Mouse (Mus musculus) forebrain, embryonic 11.5 days (tissue): ENCODE data around the gene Tctn3. TPM values are rescaled to one million over a fixed set of nuclear protein-coding genes. Genes with fewer than 3 reads are reported as not detected.

Experiments used
- ATAC-seq: fragments of 200-750 bp; cut with Nextera tagmentation; replicated peaks from 2 replicates; pipeline ENCODE4 v1.8.0; 2017; ENCODE audit warnings: moderate TSS enrichment; ENCODE audit not compliant: low FRiP score
- DNase-seq: peaks from one replicate; pipeline ENCODE4 v3.0.0-alpha.2; 2017; ENCODE audit warnings: low spot score
- H3K27ac ChIP-seq: fragments of 300-500 bp; sonication (generic); 2 replicates; pipeline ENCODE4 v1.5.1; 2014; ENCODE audit warnings: low read depth, low read length
- H3K27me3 ChIP-seq: fragments of 300-500 bp; sonication (generic); 2 replicates; pipeline ENCODE4 v1.6.1; 2014; ENCODE audit warnings: mild to moderate bottlenecking, low read length, mixed read lengths; ENCODE audit not compliant: control insufficient read depth, insufficient read depth
- H3K36me3 ChIP-seq: fragments of 300-500 bp; sonication (generic); 2 replicates; pipeline ENCODE4 v1.6.1; 2014; ENCODE audit warnings: mild to moderate bottlenecking, low read length, moderate library complexity, mixed read lengths; ENCODE audit not compliant: control insufficient read depth, insufficient read depth
- H3K4me1 ChIP-seq: fragments of 300-500 bp; sonication (generic); replicated peaks from 2 replicates; pipeline ENCODE4 v1.6.1; 2014; ENCODE audit warnings: low read length, mixed read lengths; ENCODE audit not compliant: control insufficient read depth, insufficient read depth
- H3K4me2 ChIP-seq: fragments of 300-500 bp; sonication (generic); 2 replicates; pipeline ENCODE4 v1.6.1; 2014; ENCODE audit warnings: low read depth, mild to moderate bottlenecking, low read length, moderate library complexity, mixed read lengths; ENCODE audit not compliant: severe bottlenecking
- H3K4me3 ChIP-seq: fragments of 300-500 bp; sonication (generic); 2 replicates; pipeline ENCODE4 v1.5.1; 2014; ENCODE audit warnings: low read depth, low read length
- H3K9ac ChIP-seq: fragments of 300-500 bp; sonication (generic); 2 replicates; pipeline ENCODE4 v1.6.1; 2014; ENCODE audit warnings: low read length
- H3K9me3 ChIP-seq: fragments of 300-500 bp; sonication (generic); 2 replicates; pipeline ENCODE4 v1.6.1; 2016; ENCODE audit warnings: low read length, mixed read lengths; ENCODE audit not compliant: control insufficient read depth
- WGBS: fragments of 180-500 bp; shearing (Covaris S2); extraction: QIAGEN DNeasy Blood & Tissue Kit; methylation state at CpG from one replicate; pipeline ENCODE4 v1.1.7; 2014; 5-methylcytosine and 5-hydroxymethylcytosine counted together
- polyA plus RNA-seq: library from polyadenylated mRNA; unstranded; fragments of >200 nt; fragmentation: Nextera tagmentation; extraction: Ambion mirVana; gene quantifications from 2 replicates; pipeline ENCODE4 v1.2.1, GENCODE M21; 2014

Tctn3 gene
- polyA plus RNA-seq, 1 experiment from 2014 or later = 16.6 TPM

GRCm38 (mm10) chr19:40587491-40588292 lies 24.3 kb downstream of the Tctn3 start:
- Histone ChIP-seq H3K9ac (peak overlapping the region; percentile 86), H3K4me3 (peak overlapping the region; percentile 83), H3K9me3 (no peaks in the 10 kb centered on the region), H3K27ac (peak overlapping the region; percentile 27), H3K36me3 (no peaks in the 10 kb centered on the region; the same call in 1 of the 2 replicates), H3K27me3 (no peaks in the 10 kb centered on the region), H3K4me1 (peaks cover 7% of the 10 kb centered on the region; the same call in 1 of the 2 replicates), H3K4me2 (peak overlapping the region; percentile 79)
- ATAC-seq (no peak), DNase-seq (no peak)
- 6% methylated on average over 30 of the region's 30 CpGs for WGBS

- no peaks in the 10 kb centered on the region; the same call in 1 of the 2 replicates for H3K36me3 ChIP-seq
- H3K27ac ChIP-seq = no peak overlapping the region
- peak overlapping the region; percentile 83; the same call in 1 of the 2 replicates for H3K4me3 ChIP-seq
- ATAC-seq (no peak), DNase-seq (no peak)
- peaks cover 7% of the 10 kb centered on the region; the same call in 1 of the 2 replicates for H3K4me1 ChIP-seq
- WGBS = 64% methylated on average over 7 of the region's 7 CpGs
- no peaks in the 10 kb centered on the region for H3K9me3 ChIP-seq
- peak overlapping the region; percentile 79 for H3K4me2 ChIP-seq
- H3K9ac ChIP-seq = peak overlapping the region; percentile 86
- no peaks in the 10 kb centered on the region for H3K27me3 ChIP-seq
Measured at GRCm38 (mm10) chr19:40586908-40587307, 25.1 kb downstream of the Tctn3 start.

GRCm38 (mm10) chr19:40581662-40582061 lies 30.4 kb downstream of the Tctn3 start:
- no peaks in the 10 kb centered on the region for H3K27me3 ChIP-seq
- DNase-seq = no peak
- no peaks in the 10 kb centered on the region; the same call in 1 of the 2 replicates for H3K4me1 ChIP-seq
- H3K4me3 ChIP-seq = no peak overlapping the region
- H3K27ac ChIP-seq = no peak overlapping the region
- no peak overlapping the region for H3K4me2 ChIP-seq
- H3K9ac ChIP-seq = no peak overlapping the region
- H3K36me3 ChIP-seq = no peaks in the 10 kb centered on the region; the same call in 1 of the 2 replicates
- no peak for ATAC-seq
- H3K9me3 ChIP-seq = no peaks in the 10 kb centered on the region
- WGBS = 96% methylated on average over 5 of the region's 5 CpGs

GRCm38 (mm10) chr19:40580902-40581301 lies 31.1 kb downstream of the Tctn3 start:
- Histone ChIP-seq H3K27me3 (no peaks in the 10 kb centered on the region), H3K4me3 (no peak overlapping the region), H3K9ac (no peak overlapping the region), H3K36me3 (peaks cover 3% of the 10 kb centered on the region; the same call in 1 of the 2 replicates), H3K4me1 (no peaks in the 10 kb centered on the region), H3K4me2 (no peak overlapping the region), H3K9me3 (no peaks in the 10 kb centered on the region), H3K27ac (no peak overlapping the region)
- DNase-seq (no peak), ATAC-seq (no peak)
- WGBS = 78% methylated on average over 2 of the region's 2 CpGs

- DNase-seq = no peak
- H3K4me1 ChIP-seq = no peaks in the 10 kb centered on the region
- no peak overlapping the region for H3K27ac ChIP-seq
- WGBS = 85% methylated on average over 5 of the region's 5 CpGs
- H3K9me3 ChIP-seq = peaks cover 3% of the 10 kb centered on the region; the same call in 1 of the 2 replicates
- no peak overlapping the region for H3K9ac ChIP-seq
- H3K27me3 ChIP-seq = no peaks in the 10 kb centered on the region
- peaks cover 17% of the 10 kb centered on the region for H3K36me3 ChIP-seq
- no peak overlapping the region for H3K4me3 ChIP-seq
- H3K4me2 ChIP-seq = no peak overlapping the region
- no peak for ATAC-seq
Measured at GRCm38 (mm10) chr19:40575438-40575837, 36.6 kb downstream of the Tctn3 start.

GRCm38 (mm10) chr19:40570726-40571125 lies 41.3 kb downstream of the Tctn3 start:
- no peak for ATAC-seq
- WGBS = 95% methylated on average over 9 of the region's 9 CpGs
- no peak for DNase-seq

GRCm38 (mm10) chr19:40567616-40568015 lies 44.4 kb downstream of the Tctn3 start:
- H3K27ac ChIP-seq = no peak overlapping the region
- DNase-seq (no peak), ATAC-seq (no peak)
- H3K36me3 ChIP-seq = peaks cover 33% of the 10 kb centered on the region
- H3K4me2 ChIP-seq = no peak overlapping the region
- no peak overlapping the region for H3K9ac ChIP-seq
- H3K27me3 ChIP-seq = no peaks in the 10 kb centered on the region
- H3K4me1 ChIP-seq = no peaks in the 10 kb centered on the region
- no peak overlapping the region for H3K4me3 ChIP-seq
- 94% methylated on average over 3 of the region's 3 CpGs for WGBS
- H3K9me3 ChIP-seq = peaks cover 5% of the 10 kb centered on the region; the same call in 1 of the 2 replicates

More at GRCm38 (mm10) chr19:40570726-40571125, 41.3 kb downstream of the Tctn3 start:
- Histone ChIP-seq H3K9ac (no peak overlapping the region), H3K27me3 (no peaks in the 10 kb centered on the region), H3K9me3 (peaks cover 5% of the 10 kb centered on the region; the same call in 1 of the 2 replicates), H3K4me2 (no peak overlapping the region), H3K4me3 (no peak overlapping the region), H3K36me3 (peaks cover 31% of the 10 kb centered on the region), H3K27ac (no peak overlapping the region), H3K4me1 (no peaks in the 10 kb centered on the region)

- Histone ChIP-seq H3K36me3 (peaks cover 17% of the 10 kb centered on the region), H3K27ac (no peak overlapping the region), H3K4me1 (no peaks in the 10 kb centered on the region), H3K4me3 (no peak overlapping the region), H3K4me2 (no peak overlapping the region), H3K9me3 (no peaks in the 10 kb centered on the region), H3K27me3 (no peaks in the 10 kb centered on the region), H3K9ac (no peak overlapping the region)
- no peak for ATAC-seq
- WGBS = 90% methylated on average over 10 of the region's 10 CpGs
- no peak for DNase-seq
Measured at GRCm38 (mm10) chr19:40563880-40564645, 48.0 kb downstream of the Tctn3 start.
